Mouse (Mus musculus) adrenal gland, postnatal 4 days (tissue): ENCODE measurements around the gene Ebpl. TPM values are rescaled to one million over a fixed set of nuclear protein-coding genes. Genes with fewer than 3 reads are reported as not detected.

Source experiments
- DNase-seq, 2 experiments: peaks; one replicate each; pipeline ENCODE4 v3.0.0; 2021 to 2022; ENCODE audit warnings: low spot score in 2 of 2, mixed read lengths in 2 of 2
- long read RNA-seq, 2 experiments: library from polyadenylated mRNA; stranded (forward); transcript quantifications; one replicate each; pipeline ENCODE4 v2.0.0; 2021
- total RNA-seq, 2 experiments: library from RNA; stranded (reverse); gene quantifications; 2 replicates each; pipeline ENCODE4 v1.2.3; 2021

The Ebpl gene
- total RNA-seq: 1 to 10 TPM; 7.2 to 7.3 TPM
- long read RNA-seq, experiment 1, full-length matches to known transcripts: 46 of 50 reads
- long read RNA-seq, experiment 1, partial matches to known transcripts: 1 of 50 reads
- long read RNA-seq, experiment 1, other reads (novel, unspliced or antisense): 3 of 50 reads
- long read RNA-seq, experiment 2, full-length matches to known transcripts: 41 of 43 reads
- long read RNA-seq, experiment 2, partial matches to known transcripts: 0 of 43 reads
- long read RNA-seq, experiment 2, other reads (novel, unspliced or antisense): 2 of 43 reads

DNA sequence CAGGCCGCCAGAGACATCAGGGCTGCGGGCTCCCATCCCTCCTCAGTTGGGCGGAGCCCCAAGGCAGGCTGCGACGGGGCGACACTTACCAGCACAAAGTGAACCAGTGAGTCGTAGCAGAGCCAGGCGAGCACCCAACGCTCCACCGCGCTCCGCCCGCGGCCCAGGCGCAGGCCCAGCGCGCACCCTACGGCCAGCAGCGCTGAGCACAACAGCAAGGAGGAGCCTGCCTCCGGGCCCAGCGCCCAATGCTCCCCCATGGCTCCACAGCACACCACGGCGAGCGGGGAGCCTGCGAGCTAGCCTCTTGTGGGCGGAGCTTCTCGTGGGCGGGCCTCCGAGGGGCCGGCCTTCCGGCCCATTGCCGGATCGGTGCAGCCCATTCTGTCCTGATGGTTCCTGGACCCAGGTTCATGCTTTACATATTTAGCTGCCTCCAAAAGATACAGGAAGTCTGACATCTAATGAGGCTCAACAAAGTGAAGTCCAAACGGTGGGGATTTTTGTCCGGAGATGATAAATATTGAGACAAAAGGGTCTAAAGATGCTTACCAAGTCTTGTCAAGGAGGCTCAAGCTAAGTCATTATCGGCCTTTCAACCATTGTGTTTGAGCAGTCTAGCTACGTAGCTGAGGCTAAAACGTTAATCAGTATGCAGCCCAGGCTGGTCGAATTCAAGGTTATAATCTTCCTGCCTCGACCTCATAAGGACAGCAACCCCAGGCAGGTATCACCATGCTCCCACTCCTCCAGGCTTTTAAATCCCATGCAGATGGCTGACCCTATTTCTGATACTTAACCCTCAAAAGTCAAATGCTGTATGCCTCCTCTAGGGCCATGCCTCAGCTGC is at the start of gene Ebpl:
Gene Ebpl, minus strand, starts transcription at position 309 of the 850 bp plus-strand sequence.
- peak; percentile 71 to 81 for DNase-seq

DNA sequence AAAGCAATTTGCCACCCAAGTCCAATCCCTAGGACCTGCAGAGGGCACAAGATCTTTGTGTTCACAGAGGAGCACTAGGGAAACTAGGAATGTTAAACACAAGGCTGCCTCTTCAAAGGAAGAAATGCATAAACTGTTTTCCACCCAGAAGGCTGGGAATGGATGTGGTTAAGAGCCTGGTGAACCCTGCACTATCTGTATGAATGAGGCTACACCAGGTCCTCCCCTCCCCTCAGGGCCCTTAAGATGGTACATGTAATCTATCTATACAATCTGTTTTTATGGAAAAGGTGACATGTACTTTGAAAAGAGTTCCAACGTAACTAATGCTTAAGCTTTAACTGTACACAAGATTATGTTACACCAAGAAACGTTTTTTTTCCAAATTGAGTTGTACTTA is 49.8 kb upstream of the Ebpl start:
- no peak for DNase-seq

GRCm38 (mm10) chr14:61407055-61407454 is 46.8 kb upstream of the Ebpl start:
- DNase-seq: no peak

DNA sequence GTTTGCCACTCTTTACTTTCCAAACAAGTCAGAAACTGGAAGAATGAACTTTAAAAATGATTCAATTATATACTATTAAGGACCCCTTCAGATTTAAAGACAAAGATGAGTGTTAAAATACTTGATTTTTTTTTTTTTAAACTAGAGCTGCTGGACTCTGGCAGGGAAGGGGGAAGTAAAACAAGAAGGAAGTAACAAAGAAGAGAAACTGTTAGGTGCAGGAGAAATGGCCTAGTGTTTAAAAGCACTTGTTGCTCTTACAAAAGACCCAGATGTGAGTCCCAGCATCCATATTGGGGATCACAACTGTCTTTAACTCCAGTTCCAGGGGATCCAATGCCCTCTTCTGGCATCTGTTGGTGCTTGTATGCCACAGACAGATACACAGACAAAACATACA is 45.5 kb upstream of the Ebpl start:
- no peak for DNase-seq

GRCm38 (mm10) chr14:61404941-61405340 is 44.7 kb upstream of the Ebpl start:
- no peak for DNase-seq

DNA sequence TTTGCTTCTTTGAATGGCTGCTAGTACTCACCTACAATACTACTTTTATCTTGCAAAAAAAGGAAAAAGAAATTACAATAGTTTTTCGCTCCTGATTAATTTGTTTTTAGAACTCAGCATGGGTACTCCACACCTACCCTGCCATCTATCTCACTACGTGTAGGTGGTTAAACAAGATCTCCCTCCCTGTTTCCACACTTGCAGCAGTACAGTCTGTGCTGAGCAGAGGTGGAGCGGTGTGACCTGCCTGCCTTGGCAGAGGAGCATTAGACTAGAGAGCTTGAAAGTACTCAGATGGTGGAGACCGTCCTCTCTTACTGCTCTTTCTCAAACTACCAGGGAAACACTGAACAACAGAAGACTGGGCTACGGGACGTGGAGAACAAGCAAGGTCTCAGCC is 34.5 kb upstream of the Ebpl start:
- DNase-seq: no peak

GRCm38 (mm10) chr14:61390586-61390985 is 30.3 kb upstream of the Ebpl start:
- no peak for DNase-seq

- no peak for DNase-seq
Measured at GRCm38 (mm10) chr14:61367290-61367689, 7.1 kb upstream of the Ebpl start.

- DNase-seq: no peak
Measured at GRCm38 (mm10) chr14:61364656-61365055, 4.4 kb upstream of the Ebpl start.

GRCm38 (mm10) chr14:61363734-61364133 is 3.5 kb upstream of the Ebpl start:
- no peak for DNase-seq

GRCm38 (mm10) chr14:61362268-61362667 is 2.0 kb upstream of the Ebpl start:
- no peak for DNase-seq

- DNase-seq: no peak
Measured at GRCm38 (mm10) chr14:61360981-61361511, 807 bp upstream of the Ebpl start.

DNA sequence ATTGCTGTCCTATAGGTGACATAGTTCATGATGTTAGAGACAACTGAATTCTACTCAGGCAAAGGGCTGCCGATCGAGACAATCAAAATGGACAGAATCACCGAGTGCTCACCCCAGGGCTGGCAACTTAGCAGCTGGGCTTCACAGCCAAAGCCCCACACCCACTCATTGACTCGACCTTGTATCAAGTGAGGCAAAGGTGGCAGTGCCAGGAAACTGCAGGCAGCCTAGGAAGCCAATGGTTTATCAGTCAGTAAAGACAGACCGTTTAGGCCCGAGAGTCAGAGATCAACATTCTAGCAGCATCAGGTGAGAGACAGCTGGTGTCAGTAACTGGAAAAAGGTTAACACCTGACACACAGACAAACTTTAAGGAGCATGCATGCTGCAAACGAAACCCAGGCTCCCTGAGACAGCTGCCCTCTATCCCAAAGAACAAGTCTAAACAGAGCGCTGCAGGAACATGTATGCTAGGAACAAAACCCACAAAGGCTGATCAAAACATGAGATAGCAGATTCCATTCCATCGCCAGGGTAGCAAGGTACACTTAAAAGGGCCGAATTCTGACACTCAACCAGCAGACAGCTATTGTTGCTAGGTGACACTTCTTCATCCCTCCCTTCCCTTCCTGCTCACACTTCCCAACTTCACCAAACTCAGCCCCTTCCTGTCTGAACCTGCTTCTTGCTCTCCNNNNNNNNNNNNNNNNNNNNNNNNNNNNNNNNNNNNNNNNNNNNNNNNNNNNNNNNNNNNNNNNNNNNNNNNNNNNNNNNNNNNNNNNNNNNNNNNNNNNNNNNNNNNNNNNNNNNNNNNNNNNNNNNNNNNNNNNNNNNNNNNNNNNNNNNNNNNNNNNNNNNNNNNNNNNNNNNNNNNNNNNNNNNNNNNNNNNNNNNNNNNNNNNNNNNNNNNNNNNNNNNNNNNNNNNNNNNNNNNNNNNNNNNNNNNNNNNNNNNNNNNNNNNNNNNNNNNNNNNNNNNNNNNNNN is 5.7 kb downstream of the Ebpl start:
- DNase-seq: no peak

GRCm38 (mm10) chr14:61350808-61351207 is 9.4 kb downstream of the Ebpl start:
- DNase-seq: no peak

- DNase-seq: no peak
Measured at GRCm38 (mm10) chr14:61349876-61350275, 10.4 kb downstream of the Ebpl start.

- no peak for DNase-seq
Measured at GRCm38 (mm10) chr14:61346827-61347698, 13.2 kb downstream of the Ebpl start.

DNA sequence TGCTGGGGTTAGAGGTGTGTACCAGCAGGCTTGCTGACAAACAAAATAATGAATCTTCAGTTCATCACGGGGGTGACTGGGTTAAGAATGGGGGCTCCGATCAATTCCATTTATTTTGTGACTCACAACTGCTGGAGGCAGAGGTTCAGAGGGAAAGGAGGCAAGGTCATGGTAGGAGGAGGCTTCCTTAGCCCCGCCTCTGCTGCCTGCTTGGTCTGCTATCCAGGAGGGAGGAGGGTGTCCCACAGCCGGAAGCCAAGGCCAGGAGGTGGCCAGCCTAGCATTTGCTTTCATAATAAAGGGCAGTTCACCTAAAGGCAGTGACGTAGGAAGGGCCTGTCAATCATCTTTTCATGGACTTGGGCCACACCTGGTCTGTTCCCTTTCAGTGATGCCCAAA is 15.6 kb downstream of the Ebpl start:
- DNase-seq: no peak

- DNase-seq: no peak
Measured at GRCm38 (mm10) chr14:61339381-61339780, 20.9 kb downstream of the Ebpl start.

DNA sequence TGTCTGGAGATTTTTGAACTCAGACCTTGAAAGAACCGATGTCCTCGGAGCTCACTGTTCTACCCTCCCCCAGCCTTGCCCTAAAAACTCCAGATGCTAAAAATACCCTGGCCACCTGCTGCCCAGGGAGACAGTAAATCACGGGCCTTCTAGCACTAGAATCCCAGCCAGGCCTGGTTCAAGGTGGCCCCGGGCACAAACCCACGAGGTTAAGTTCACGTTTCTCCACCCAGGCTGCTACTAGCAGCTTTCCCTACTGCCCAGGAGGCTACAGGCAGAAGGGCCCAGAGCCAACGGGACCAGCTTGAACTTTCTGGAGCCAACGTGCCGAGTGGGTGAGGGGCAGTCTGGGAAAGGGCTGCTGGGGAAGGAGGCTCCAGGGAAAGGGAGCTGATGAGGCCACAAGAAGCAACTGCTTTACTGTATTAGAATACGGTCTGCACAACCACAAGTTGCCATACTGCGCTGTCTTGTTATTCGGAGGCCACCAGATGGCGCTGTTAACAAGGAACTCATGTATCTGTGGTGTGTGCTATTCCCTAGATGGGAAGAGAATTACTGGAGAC is 29.2 kb downstream of the Ebpl start:
- DNase-seq: peak; percentile 55 to 74

GRCm38 (mm10) chr14:61330591-61330990 is 29.6 kb downstream of the Ebpl start:
- peak in 1 of 2 experiments; percentile 18 for DNase-seq
